Comparison of ENCODE assay signal across 17 mouse cellular contexts in the genomic region with DNA sequence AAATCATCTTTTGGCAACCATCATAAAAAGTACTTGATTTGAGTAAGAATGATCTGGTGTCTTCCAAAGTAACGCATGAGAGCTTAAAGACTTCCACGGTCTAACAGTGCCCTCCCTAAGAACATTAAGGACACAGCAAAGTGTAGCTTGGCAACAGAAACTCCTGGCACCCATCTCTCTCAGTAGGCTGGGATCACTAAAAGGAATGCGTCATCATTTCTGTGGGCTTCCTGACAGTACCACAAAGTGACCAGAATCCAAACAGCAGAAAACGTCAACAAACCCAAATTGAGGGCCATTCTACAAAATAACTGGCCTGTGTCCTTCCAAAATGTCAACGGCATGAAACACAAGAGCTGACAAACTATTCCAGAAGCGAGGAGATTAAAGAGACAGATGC. TPM values are rescaled to one million over a fixed set of nuclear protein-coding genes. Genes with fewer than 3 reads are reported as not detected.
DNase-seq lines count a peak whose midpoint lies in the region; ATAC-seq and TF ChIP-seq lines count a peak whose summit lies in the region.
"Had no signal": no experiment of that assay in that cellular context is flagged by ENCODE, and none has a peak within 500 bp of the region (broad histone marks: within the 10 kb centered on the region; RNA-seq: fewer than 3 reads in every experiment).

No protein-coding gene starts in this region.

- peaks cover 26% of the 10 kb centered on the region for H3K4me1 ChIP-seq in heart, embryonic 12.5 days (replicated peaks)
- peaks cover 15% of the 10 kb centered on the region for H3K4me1 ChIP-seq in cortical plate, adult 2 months (ENCODE audit: control insufficient read depth, insufficient read depth, low read length)
- H3K4me1 ChIP-seq in embryonic facial prominence, embryonic 10.5 days: peaks cover 33% of the 10 kb centered on the region

- no peak overlapping the region for H3K4me2 ChIP-seq in heart, embryonic 12.5 days
- H3K4me2 ChIP-seq: stomach, embryonic 15.5 days had no signal

- H3K27me3 ChIP-seq in heart, embryonic 12.5 days (replicated peaks): no peaks in the 10 kb centered on the region
- no peaks in the 10 kb centered on the region for H3K27me3 ChIP-seq in embryonic facial prominence, embryonic 10.5 days (replicated peaks; ENCODE audit: low read depth, poor library complexity, severe bottlenecking)
- H3K27me3 ChIP-seq: stomach, embryonic 15.5 days had no signal

- intact Hi-C loops in left cerebral cortex, adult 2 months (cut with DNase I): no loop called here
- intact Hi-C loops in left cerebral cortex, postnatal 36 days (cut with DNase I): no loop called here

- no peak overlapping the region for H3K9ac ChIP-seq in heart, embryonic 12.5 days
- H3K9ac ChIP-seq: liver, embryonic 14.5 days; stomach, embryonic 15.5 days had no signal

- H3K36me3 ChIP-seq in heart, embryonic 12.5 days: peaks cover 8% of the 10 kb centered on the region
- peaks cover 5% of the 10 kb centered on the region; the same call in 1 of the 2 replicates for H3K36me3 ChIP-seq in embryonic facial prominence, embryonic 10.5 days (replicated peaks)
- H3K36me3 ChIP-seq: stomach, embryonic 15.5 days had no signal

- 70% methylated on average over 6 of the region's 6 CpGs for WGBS in heart, embryonic 12.5 days
- WGBS in embryonic facial prominence, embryonic 10.5 days: 87% methylated on average over 6 of the region's 6 CpGs

- no peak overlapping the region for H3K4me3 ChIP-seq in heart, embryonic 12.5 days
- H3K4me3 ChIP-seq in left cerebral cortex, adult 2 months: no peak overlapping the region
- 0 out of 2 replicates have a peak overlapping the region, but pooled peaks have one; percentile 1 for H3K4me3 ChIP-seq in cortical plate, adult 2 months (ENCODE audit: insufficient read depth, low read length)
- no peak overlapping the region for H3K4me3 ChIP-seq in embryonic facial prominence, embryonic 10.5 days
- H3K4me3 ChIP-seq: megakaryocyte, embryonic 14.5 days; stomach, embryonic 15.5 days had no signal

- DNase-seq in heart, adult 8-10 months (ENCODE audit: low spot score): peak; percentile 33
- DNase-seq in left cerebral cortex, adult 2 months (ENCODE audit: extremely low spot score in 1 of 2, low spot score in 2 of 2): no peak
- no peak for DNase-seq in left cerebral cortex, postnatal 36 days (ENCODE audit: low spot score in 2 of 2)
- DNase-seq in Muller cell, postnatal 12 days (ENCODE audit: inconsistent ontology term): peak; percentile 69
- DNase-seq in embryonic facial prominence, embryonic 10.5 days (ENCODE audit: low spot score): no peak
- DNase-seq: cerebellum, adult 9-10 months; thymus, postnatal 25 days had no signal

- ATAC-seq in heart, embryonic 12.5 days (ENCODE audit: insufficient number of reproducible peaks, low FRiP score): no peak
- ATAC-seq: inflammation-experienced regulatory T-cells, adult 6 months had no signal

- no peak for TF ChIP-seq POLR2A in cortical plate, adult 2 months (IDR thresholded peaks at IDR 0.05; ENCODE audit: extremely low read depth, insufficient read depth, low read length)

- H3K27ac ChIP-seq in heart, embryonic 12.5 days (ENCODE audit: poor library complexity, severe bottlenecking): no peak overlapping the region
- H3K27ac ChIP-seq in left cerebral cortex, adult 2 months: 0 out of 2 replicates have a peak overlapping the region, but pooled peaks have one; percentile 15
- H3K27ac ChIP-seq in cortical plate, adult 2 months (ENCODE audit: insufficient read depth, low read length): no peak overlapping the region
- H3K27ac ChIP-seq in embryonic facial prominence, embryonic 10.5 days (replicated peaks): no peak overlapping the region
- H3K27ac ChIP-seq: liver, embryonic 14.5 days; stomach, embryonic 15.5 days had no signal

- peaks cover 9% of the 10 kb centered on the region; the same call in 1 of the 2 replicates for H3K9me3 ChIP-seq in heart, embryonic 12.5 days (replicated peaks)
- no peaks in the 10 kb centered on the region for H3K9me3 ChIP-seq in embryonic facial prominence, embryonic 10.5 days
- H3K9me3 ChIP-seq: megakaryocyte, embryonic 14.5 days; stomach, embryonic 15.5 days had no signal

- TF ChIP-seq CTCF in left cerebral cortex, adult 2 months (IDR thresholded peaks at IDR 0.05): no peak
- no peak for TF ChIP-seq CTCF in cortical plate, adult 2 months (IDR thresholded peaks at IDR 0.05; ENCODE audit: extremely low read depth, insufficient read depth, low read length)

RNA-seq across cellular contexts. Expression of a gene that starts 25.5 kb away (rescaled TPM):
- 10 to 100 TPM; 10.7 to 11.8 (median 11.0) TPM for total RNA-seq in heart, adult 8-10 months (2022)
- 1.7 TPM in 2 replicates for polyA plus RNA-seq in heart, embryonic 12.5 days (2016; fragmentation: Nextera tagmentation; extraction: Ambion mirVana)
- total RNA-seq in left cerebral cortex, adult 2 months (2021): 10 to 100 TPM; 86.7 to 87.4 TPM
- total RNA-seq in left cerebral cortex, postnatal 36 days (2021): 10 to 100 TPM; 79.5 to 82.1 TPM
- 45.7 and 46.2 TPM in 2 replicates for polyA plus RNA-seq in cortical plate, adult 2 months (2012; rRNA removed)
- 2.2 and 2.4 TPM in 2 replicates for polyA plus RNA-seq in embryonic facial prominence, embryonic 10.5 days (2016; fragmentation: Nextera tagmentation; extraction: Ambion mirVana)

RNA-seq across cellular contexts. Expression of a gene that starts 30.9 kb away (rescaled TPM):
- 10 to 100 TPM; 10.1 to 18.8 (median 14.9) TPM for total RNA-seq in heart, adult 8-10 months (2022)
- polyA plus RNA-seq in heart, embryonic 12.5 days (2016; fragmentation: Nextera tagmentation; extraction: Ambion mirVana): 107 and 112 TPM in 2 replicates
- total RNA-seq in left cerebral cortex, adult 2 months (2021): 10 to 100 TPM; 11.9 to 12.8 TPM
- 10 to 100 TPM; 11.9 to 12.1 TPM for total RNA-seq in left cerebral cortex, postnatal 36 days (2021)
- 19.8 and 20.4 TPM in 2 replicates for polyA plus RNA-seq in cortical plate, adult 2 months (2012; rRNA removed)
- 93.4 and 105 TPM in 2 replicates for polyA plus RNA-seq in embryonic facial prominence, embryonic 10.5 days (2016; fragmentation: Nextera tagmentation; extraction: Ambion mirVana)

RNA-seq across cellular contexts. Expression of a gene that starts 48.0 kb away (rescaled TPM):
- total RNA-seq in heart, adult 8-10 months (2022): not detected
- polyA plus RNA-seq in heart, embryonic 12.5 days (2016; fragmentation: Nextera tagmentation; extraction: Ambion mirVana): not detected in 2 replicates
- total RNA-seq in left cerebral cortex, adult 2 months (2021): not detected
- not detected for total RNA-seq in left cerebral cortex, postnatal 36 days (2021)
- not detected in 2 replicates for polyA plus RNA-seq in cortical plate, adult 2 months (2012; rRNA removed)
- polyA plus RNA-seq in embryonic facial prominence, embryonic 10.5 days (2016; fragmentation: Nextera tagmentation; extraction: Ambion mirVana): not detected in 2 replicates
- total RNA-seq: layer of hippocampus, adult 8-10 months; left cerebral cortex, postnatal 14 days had no signal
- polyA plus RNA-seq: brain, embryonic 14.5 days; heart, embryonic 16.5 days; inflammation-experienced regulatory T-cells, adult 6 months; liver, embryonic 14.5 days; stomach, embryonic 15.5 days had no signal

RNA-seq across cellular contexts. Expression of a gene that starts 48.7 kb away (rescaled TPM):
- not detected for total RNA-seq in heart, adult 8-10 months (2022)
- polyA plus RNA-seq in heart, embryonic 12.5 days (2016; fragmentation: Nextera tagmentation; extraction: Ambion mirVana): not detected in 2 replicates
- not detected for total RNA-seq in left cerebral cortex, adult 2 months (2021)
- not detected for total RNA-seq in left cerebral cortex, postnatal 36 days (2021)
- polyA plus RNA-seq in cortical plate, adult 2 months (2012; rRNA removed): not detected in 2 replicates
- polyA plus RNA-seq in embryonic facial prominence, embryonic 10.5 days (2016; fragmentation: Nextera tagmentation; extraction: Ambion mirVana): not detected in 2 replicates
- total RNA-seq: layer of hippocampus, adult 8-10 months; left cerebral cortex, postnatal 14 days had no signal
- polyA plus RNA-seq: brain, embryonic 14.5 days; heart, embryonic 16.5 days; inflammation-experienced regulatory T-cells, adult 6 months; liver, embryonic 14.5 days; stomach, embryonic 15.5 days had no signal

Comparison
In these comparisons a context has a peak if more than half of its experiments do, and no peak if none do; other contexts are left out.
1. DNase-seq: peak in heart, adult 8-10 months (single experiment) and Muller cell, postnatal 12 days (single experiment); none in left cerebral cortex, adult 2 months (0 of 2), left cerebral cortex, postnatal 36 days (0 of 2) and embryonic facial prominence, embryonic 10.5 days (single experiment).
2. RNA of a gene that starts 25.5 kb away (total RNA-seq): 86.7 to 87.4 TPM in left cerebral cortex, adult 2 months and 79.5 to 82.1 TPM in left cerebral cortex, postnatal 36 days; 10.7 to 11.8 TPM in heart, adult 8-10 months; every median in the first group is over 4 times any median in the second.